ENCODE assay signal across 7 mouse cellular contexts in the genomic region with DNA sequence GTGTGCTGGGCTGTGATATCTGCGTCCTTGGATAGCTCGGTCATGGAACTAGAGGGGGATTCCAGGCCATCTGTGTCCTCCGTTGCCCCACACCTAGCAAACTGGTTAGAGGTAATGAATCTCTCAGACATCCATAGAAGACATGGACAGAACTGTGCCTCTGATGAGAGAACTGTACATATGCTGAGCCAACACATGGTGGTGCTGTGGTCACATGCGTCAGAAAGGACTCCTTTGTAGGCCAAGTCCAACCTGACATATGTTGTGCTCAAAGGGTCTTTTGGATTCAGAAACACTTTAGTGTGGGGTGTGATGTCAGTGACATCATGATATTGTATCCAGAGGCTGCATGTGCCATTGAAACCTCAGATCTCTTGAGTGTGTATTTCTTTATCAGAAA. TPM values are rescaled to one million over a fixed set of nuclear protein-coding genes. Genes with fewer than 3 reads are reported as not detected.
DNase-seq lines count a peak whose midpoint lies in the region; ATAC-seq and TF ChIP-seq lines count a peak whose summit lies in the region.

No protein-coding gene starts in this region.

- peaks cover 2% of the 10 kb centered on the region for H3K27me3 ChIP-seq in Patski

- POLR2A ChIA-PET in Patski (lab: Charles Lee), result no interaction called here

- CTCF ChIA-PET in Patski (lab: Charles Lee), result no interaction called here

- TF ChIP-seq CTCF in Patski (IDR thresholded peaks at IDR 0.05), result peak; percentile 74

- no peak for DNase-seq in Patski (ENCODE audit: low read depth, low spot score)
- peak; percentile 27 for DNase-seq in embryo, embryonic 11.5 days (ENCODE audit: low read depth, low spot score)
- peak; percentile 48 for DNase-seq in heart, postnatal 4 days
- peak; percentile 10 to 29 for DNase-seq in layer of hippocampus, adult 8-10 months (ENCODE audit: low spot score in 2 of 2)
- peak; percentile 14 for DNase-seq in lung, postnatal 25 days (ENCODE audit: low spot score)
- DNase-seq in right cerebral cortex, adult 18-20 months, result peak; percentile 39

- peak; percentile 97 for ATAC-seq in CD4-positive, CD25-positive, alpha-beta regulatory T cell, adult 4 months
- peak; percentile 70 for ATAC-seq in Patski

- in situ Hi-C loops in Patski (cut with MboI; ENCODE audit: low pct_unique_long_range_greater_than_20kb), result loop anchor here (5.0 kb wide), 1 partner anchor 857 kb away; no protein-coding TSS in a partner anchor

RNA-seq across cellular contexts. Expression of a gene that starts 19.4 kb away (rescaled TPM):
- polyA plus RNA-seq in CD4-positive, CD25-positive, alpha-beta regulatory T cell, adult 4 months (2017; shearing (Covaris generic)), result 1 to 10 TPM; 5.9 to 6.3 TPM
- not detected for polyA plus RNA-seq in Patski (2021)
- not detected for total RNA-seq in heart, postnatal 4 days (2021)
- 1 to 10 TPM; 1.5 to 2.9 (median 2.5) TPM for total RNA-seq in layer of hippocampus, adult 8-10 months (2022)
